Mouse (Mus musculus): ENCODE measurements around the gene Olfr765.

DNA sequence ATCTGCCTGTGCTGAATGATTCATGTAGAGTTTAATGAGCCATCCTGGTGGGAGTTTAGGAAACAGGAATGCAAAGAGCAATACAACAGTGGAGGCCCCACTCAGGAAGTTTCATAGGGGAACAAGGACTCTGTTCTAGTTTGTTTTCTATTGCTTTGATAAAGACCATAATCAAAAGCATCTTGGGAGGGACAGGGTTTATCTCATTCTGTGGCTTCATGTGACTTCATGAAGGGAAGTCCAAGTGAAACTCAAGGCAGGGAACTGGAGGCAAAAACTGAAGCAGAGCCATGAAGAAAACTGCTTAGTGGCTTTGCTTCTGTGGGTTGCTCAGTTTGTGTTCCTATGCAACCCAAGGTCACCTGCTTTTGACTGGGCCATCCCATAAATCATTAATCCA is 35.3 kb downstream of the Olfr765 start:
- TF ChIP-seq POLR2A (IDR thresholded peaks at IDR 0.05; ENCODE audit: borderline replicate concordance, insufficient read depth, low read length) (no peak), CTCF (IDR thresholded peaks at IDR 0.05; ENCODE audit: borderline replicate concordance, insufficient read depth, low read depth, low read length) (no peak)
